Mouse (Mus musculus) testis, postnatal 14 days (tissue): ENCODE results near the gene Thnsl2.
A peak's percentile ranks its signal among the peaks of the same experiment; 100 is the strongest.

Experiments used
- DNase-seq: peaks from one replicate; pipeline ENCODE4 v3.0.0; 2021; ENCODE audit warnings: low spot score

The Thnsl2 gene

GRCm38 (mm10) chr6:71133559-71133958 is 10.7 kb downstream of the Thnsl2 start:
- DNase-seq = no peak

DNA sequence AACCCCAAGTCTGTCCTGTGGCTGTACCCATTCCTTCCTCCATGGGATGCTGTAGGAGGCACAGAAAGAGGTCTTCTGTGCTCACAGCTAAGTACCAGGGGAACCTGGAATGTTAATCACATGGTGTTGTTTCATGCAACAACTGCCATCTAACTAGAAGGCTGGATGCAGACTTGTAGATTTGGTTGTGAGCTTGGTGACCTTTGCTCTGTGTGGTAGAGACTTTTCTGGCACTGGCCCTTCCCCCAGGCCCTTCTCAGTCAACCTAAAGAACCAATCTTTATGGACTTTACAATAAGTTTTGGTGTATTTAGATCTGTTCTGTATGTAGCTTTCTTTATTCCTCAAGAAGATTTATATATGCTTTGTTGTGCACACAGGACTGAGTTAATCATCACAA is 13.2 kb downstream of the Thnsl2 start:
- DNase-seq = no peak

DNA sequence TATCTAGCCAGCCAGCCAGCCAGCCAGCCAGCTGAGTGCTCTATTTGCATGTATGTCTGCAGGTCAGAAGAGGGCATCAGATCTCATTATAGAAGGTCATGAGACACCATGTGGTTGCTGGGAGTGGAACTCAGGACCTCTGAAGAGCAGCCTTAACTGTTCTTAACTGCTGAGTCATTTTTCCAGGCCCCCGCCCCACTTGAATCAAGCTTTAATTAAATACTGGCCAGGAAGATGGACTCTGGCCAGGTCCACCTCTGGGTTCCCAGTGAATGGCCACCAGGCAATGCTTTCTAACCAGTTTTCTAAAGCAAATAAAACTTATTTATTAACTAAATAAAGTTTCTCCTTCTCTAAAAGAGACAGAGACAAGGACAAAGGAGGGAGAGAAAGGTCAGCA is 14.0 kb downstream of the Thnsl2 start:
- DNase-seq = no peak

DNA sequence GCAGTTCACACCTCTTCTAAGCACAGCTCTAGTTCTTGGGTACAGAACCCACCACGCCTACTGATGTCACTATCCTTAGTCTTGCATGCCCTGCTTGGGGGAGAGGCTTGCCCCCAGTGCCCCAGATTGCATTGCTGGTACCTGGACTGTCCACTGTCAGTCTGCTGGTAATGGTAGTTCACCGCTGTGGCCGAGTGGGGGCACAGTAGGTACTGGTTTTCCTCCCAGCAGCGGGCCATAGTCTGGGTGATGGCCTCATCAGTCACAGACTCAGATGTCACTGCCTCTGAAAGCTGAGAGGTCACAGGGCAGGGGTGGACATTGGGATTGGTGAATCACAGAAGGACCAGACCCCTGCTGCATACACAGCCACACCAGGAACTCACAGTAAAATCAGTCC is 15.2 kb downstream of the Thnsl2 start:
- DNase-seq = no peak

- DNase-seq = no peak
Measured at GRCm38 (mm10) chr6:71126290-71126689, 17.9 kb downstream of the Thnsl2 start.

- DNase-seq = peak; percentile 54
Measured at GRCm38 (mm10) chr6:71125043-71125893, 19.0 kb downstream of the Thnsl2 start.

DNA sequence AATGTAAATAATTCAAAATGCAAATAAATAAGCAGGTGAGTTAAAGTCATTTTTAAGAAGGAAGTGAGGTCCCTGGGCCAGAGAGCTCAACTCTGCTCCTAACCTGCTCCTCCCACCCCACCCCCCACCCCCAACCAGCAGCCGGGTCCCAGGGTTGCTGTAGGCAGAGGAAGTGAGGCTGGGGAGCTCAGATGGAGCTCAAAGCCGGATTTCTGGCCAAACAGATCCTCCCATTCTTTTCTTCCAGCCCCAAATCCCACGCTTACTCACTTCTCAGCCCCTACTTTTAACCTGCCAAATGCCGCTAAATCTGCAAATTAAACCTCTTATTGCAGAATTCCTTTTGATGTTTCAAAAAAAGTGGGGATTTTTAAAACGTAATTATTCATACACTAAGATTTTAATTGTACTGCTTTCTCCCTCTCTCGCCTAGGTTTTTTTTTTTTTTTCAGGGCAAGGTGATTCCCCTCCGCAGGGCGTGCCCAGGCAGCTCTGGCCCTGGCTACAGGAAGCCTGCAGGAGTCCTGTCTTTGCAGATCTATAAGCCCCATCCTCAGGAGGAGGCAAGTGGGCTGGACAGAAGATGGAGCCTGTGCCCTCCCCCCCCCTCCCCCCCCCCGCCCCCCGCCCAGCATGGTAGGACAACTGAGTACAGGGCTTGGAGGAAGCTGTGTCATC is 24.5 kb downstream of the Thnsl2 start:
- no peak for DNase-seq

GRCm38 (mm10) chr6:71111419-71112113 is 32.7 kb downstream of the Thnsl2 start:
- no peak for DNase-seq

GRCm38 (mm10) chr6:71106170-71106945 is 37.9 kb downstream of the Thnsl2 start:
- DNase-seq = peak; percentile 67

DNA sequence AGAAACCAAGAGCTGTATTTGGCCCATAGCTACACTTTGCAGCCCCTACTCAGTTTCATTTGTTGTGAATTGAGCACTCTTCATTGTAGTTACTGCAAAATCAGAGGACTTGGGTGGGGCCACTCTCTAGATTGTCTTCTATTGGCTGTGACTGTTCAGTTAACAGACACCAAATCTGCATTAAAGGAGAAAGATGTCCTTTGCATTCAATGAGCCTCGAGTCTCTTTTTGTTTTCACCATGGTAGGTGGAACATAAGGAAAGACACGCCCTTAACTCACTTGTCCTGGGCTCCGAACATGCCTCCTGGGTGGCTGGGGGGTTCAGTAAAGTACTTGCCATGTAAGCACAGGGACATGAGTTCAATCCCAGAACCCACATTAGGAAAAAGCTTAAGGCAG is 48.1 kb downstream of the Thnsl2 start:
- no peak for DNase-seq

- no peak for DNase-seq
Measured at GRCm38 (mm10) chr6:71094693-71095092, 49.5 kb downstream of the Thnsl2 start.

DNA sequence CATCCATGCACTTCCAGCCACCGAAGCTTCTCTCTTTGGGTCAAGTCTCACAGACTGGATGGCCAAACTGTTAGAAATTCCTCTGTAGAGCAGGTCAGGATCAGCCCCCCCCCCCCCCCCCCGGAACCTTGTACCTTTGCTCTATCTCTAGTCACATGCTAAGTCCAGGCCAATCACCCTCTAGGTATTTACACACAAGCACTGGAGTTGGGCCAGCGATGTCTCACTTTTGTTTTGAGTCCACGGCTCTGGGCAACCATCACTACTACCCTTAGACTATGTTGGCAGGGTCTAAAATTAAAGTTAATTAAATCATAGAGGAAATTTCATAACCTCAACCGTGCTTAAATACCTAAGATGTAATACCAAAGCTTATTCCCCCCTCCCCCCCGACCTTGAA is 50.6 kb downstream of the Thnsl2 start:
- no peak for DNase-seq

GRCm38 (mm10) chr6:71090475-71090874 is 53.8 kb downstream of the Thnsl2 start:
- DNase-seq = no peak

GRCm38 (mm10) chr6:71089735-71090134 is 54.5 kb downstream of the Thnsl2 start:
- no peak for DNase-seq

DNA sequence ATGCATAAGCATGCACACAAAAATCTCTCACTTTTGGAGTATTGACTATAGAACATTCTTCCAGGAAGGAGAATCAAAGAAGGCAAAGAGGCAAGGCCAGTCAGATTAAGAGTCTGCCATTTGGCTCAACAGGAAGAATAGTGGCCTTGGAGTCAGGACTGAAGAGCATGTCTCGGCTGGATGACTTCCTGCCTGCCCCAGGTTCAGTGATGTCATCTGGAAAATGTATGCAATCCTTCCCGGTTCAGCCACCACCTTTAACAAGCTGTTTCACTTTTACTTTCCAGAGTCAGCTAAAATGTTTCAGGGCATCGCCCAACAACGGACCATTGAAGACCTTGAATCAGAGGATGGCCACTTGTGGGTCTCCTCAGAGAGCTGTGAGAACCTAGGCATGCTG is 55.2 kb downstream of the Thnsl2 start:
- DNase-seq = no peak

- DNase-seq = no peak
Measured at GRCm38 (mm10) chr6:71083441-71083840, 60.8 kb downstream of the Thnsl2 start.

DNA sequence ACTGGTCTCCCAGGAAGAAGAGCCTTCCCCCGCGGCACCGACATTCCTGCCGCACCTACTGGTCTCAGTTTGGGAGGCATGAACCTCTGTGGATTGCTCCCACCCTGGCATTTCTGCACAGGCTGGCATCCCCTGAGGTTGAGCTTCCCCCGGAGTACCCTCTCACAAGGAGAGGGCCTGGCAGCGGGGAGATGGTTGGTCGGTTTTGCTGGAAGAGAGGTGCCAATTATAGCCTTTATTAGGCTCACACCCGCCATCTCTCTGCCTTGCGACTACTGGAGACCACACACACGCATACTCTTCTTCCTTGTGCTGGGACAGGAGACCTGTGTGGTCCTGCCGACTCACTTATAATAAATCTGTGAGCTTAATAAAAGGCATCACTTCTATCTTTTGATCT is 62.2 kb downstream of the Thnsl2 start:
- no peak for DNase-seq

DNA sequence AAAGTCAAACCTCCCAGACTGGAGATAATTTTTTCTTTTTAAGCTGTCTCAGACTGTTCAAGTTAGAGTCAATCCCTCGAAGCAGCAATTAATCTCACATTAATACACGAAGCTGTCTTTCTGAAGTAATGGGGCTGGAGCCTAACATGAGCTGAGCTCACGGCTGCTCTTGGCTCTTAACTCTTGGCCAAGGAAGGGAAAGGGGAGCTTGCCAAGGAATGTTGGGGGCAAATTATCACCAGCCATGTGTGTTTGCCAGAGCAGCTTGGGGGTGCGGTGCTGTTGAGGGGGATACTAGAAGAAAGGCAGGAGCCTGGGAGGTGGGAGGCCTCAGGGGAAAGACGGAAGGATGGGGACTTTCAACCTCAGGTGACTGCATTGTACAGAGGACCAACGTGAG is 63.0 kb downstream of the Thnsl2 start:
- DNase-seq = no peak
